Mouse (Mus musculus) liver, adult (tissue): ENCODE measurements around the gene Nmnat3.

Experiments
- GATA4 ChIP-seq: IDR thresholded peaks from 2 replicates; pipeline ENCODE4 v1.6.1; 2014; ENCODE audit warnings: mild to moderate bottlenecking, low read length; ENCODE audit not compliant: insufficient replicate concordance

Gene Nmnat3

DNA sequence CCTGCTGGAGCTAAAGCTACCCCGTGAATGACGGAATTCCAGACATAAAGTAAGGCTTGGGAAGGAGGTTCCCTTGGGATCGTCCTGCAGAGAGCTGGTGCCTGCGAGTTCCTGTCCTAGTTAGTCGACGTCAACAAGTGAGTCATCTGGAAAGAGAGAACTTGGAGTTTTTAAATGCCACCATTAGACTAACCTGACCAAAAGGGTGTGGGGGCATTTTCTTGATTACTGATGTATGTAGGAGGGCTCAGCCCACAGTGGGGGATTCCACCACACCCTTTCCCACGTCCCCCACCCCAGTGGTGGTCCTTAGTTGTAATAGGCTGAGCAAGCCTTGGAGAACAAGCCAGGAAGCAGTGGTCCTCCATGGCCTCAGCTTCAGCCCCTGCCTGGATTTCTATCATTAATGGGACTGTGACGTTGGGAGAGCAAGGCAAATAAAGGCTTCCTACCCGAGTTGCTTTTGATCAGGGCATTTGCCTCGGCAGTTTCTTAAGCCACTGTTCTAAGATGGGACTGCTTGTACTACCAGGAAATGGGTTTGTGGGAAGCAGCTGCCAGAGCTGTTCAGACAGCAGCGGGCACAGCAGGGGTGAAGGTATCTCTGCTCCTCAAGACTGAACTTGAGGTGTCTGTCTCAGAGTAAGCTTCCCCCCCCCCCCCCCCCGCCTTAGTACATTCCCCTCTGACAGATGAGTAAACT, 10.2 kb downstream of the Nmnat3 start:
- TF ChIP-seq GATA4: no peak

DNA sequence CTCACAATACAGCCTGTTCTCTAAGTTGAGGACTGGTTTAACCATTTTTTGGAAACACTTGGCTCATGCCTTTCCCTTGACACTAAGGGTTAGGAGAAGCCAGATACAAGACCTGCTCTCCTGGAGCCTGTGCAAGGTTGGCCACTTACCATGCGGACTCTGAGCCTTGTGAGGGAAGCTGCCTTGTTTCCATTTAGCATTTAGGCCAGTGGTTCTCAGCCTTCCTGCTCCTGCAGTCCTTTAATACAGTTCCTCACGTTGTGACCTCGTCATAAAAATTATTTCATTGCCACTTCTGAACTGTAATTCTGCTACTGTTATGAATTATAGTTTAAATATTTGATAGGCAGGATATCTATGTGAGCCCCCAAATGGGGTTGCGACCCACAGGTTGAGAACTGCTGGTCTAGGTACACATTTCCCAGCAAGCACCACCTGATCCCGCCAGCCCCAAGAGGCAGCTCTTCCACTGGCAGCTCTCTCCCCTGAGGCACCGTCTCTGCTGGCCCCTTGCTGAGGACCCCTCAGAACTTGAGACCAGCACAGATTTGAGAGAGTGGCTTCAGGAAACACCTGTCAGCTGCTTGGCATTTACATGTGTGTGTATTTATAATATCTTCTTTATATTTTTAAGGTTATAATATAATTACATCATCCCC, 10.8 kb downstream of the Nmnat3 start:
- TF ChIP-seq GATA4: no peak

DNA sequence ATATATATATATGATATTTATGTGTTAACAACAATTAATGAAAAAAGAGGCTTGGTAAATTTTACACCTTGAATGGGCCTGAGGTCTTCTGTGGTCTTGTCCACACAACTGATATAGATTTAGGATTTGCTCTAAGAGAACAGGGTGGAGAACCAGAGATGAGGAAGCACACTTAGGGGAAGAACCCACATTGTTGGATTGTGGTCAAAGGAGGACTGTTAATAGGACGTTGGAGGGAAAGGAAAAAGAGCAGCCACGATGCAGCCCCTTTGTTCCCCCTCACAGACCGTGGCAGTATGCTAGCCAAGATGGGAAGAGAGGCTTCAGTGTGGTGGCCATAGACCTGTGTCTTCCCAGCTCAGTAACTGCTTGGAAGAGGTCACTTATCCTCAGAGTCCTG, 11.5 kb downstream of the Nmnat3 start:
- TF ChIP-seq GATA4: no peak

DNA sequence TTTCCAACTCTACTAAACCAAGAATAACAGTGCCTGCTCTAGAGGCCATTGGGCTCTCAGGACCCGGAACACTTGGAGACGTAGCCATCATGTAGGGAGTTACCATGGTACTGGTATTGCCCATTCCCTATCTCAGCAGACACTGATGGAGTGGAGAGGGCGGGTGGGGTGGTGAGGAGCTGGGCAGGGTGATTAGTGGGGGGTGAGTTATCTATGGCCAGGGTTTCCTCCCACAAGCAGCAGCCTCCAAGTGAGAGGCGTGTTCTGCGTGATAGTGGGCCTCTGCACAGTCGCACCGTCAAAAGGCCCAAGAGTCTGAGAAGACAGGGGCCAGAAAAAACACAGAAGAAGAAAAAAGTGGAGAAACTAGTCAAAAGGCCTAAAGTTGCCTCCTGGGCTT, 12.0 kb downstream of the Nmnat3 start:
- TF ChIP-seq GATA4: no peak

DNA sequence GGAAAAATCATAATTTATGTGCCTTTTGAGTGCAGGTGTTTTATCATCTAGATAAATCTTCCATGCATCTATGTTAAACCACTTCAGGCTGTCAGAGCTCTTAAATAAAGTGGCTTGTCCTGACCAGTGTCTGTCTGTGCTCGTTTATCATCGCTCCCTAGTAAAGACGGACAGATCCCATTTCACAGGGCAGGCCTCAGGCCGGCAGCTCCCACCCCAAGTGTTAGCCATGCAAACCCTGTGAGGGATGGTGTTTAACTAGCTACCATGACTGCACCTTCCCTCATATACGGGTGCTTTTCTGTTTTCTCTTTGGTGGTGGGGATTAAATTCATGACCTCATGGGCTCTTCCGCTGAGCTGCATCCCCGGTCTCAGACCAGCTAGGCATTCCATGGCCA, 13.3 kb downstream of the Nmnat3 start:
- no peak for TF ChIP-seq GATA4

DNA sequence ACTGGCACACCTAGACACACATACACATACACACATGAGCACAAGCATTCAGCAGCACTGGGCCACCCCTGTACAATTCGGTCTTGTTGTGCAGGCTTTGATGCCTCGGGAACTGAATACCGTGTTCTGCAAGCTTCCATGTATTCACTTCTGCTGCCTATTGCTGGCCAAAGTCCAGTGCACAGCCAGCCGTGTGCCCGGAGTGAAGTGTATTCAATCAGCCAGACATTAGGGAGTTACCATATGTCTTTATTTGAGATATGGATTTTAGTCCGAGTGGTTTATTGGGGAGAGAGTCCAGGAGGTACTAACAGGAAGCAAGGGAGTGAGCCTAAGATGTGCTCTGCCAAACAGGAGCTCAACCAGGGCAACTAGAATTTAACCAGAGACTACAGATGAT, 19.8 kb downstream of the Nmnat3 start:
- no peak for TF ChIP-seq GATA4

DNA sequence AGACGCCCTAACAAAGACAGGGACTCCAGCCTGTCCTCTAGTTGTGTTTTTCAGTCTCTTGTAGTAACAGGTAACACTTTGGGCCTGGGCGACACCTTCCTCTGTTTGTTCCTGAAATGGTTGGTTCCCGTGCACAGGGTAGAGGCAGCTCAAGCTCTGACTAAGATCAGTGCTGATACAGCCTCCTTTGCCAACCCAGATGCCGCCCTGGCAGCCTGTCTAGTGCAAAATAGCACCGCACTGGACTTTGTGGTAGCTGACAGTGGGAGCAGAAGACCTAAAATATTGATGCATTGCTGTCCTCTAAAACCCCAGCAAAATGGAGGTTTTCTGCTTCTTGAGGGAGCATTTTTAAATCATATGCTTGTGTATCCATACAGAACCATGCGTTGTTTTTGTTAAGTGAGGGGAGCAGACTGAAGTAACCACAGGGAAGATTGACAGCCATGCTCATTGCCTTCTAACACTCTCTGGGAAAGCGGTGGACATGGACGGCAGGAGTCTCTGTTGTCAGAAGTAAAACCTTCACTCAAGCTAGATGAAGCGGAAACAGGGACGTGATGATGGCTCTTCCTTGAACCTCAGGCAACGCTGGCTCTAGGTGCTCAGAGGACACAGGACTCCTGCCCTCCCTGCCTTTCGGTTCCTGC, 24.2 kb downstream of the Nmnat3 start:
- no peak for TF ChIP-seq GATA4

DNA sequence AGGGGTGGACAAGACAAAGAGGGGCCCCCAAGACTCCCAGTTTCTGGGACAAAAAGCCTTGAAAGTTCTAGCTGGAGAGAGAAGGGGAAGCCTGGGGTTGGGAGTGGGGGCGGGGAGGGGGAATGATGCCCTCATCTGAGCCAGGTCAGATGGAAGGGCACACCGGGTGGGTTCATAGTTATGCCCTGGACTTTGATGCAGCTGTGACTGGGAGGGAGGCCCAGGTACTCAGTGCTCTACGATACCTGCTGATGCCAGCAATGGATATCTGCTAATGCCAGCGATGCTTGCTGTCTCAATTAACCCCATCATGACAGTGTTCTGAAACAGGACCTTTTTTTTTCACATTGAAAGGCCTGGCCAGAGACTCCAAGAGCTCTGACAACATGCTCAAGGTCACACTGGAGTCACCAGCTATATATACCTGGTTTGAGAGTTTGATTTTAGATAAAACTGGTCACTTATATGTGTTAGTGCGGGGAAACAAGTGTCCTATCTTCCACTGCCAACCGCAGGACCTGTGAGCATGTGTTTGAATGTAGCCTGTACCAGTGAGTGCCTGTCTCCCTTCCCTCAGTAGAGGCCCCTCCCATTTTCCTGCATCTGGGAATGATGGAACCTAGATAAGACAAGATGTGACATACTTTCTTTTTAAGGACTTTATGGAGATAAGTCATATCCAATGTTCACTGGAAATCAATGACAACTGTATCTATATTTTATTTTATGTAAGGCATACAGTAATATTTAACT, 25.6 kb downstream of the Nmnat3 start:
- TF ChIP-seq GATA4: no peak

DNA sequence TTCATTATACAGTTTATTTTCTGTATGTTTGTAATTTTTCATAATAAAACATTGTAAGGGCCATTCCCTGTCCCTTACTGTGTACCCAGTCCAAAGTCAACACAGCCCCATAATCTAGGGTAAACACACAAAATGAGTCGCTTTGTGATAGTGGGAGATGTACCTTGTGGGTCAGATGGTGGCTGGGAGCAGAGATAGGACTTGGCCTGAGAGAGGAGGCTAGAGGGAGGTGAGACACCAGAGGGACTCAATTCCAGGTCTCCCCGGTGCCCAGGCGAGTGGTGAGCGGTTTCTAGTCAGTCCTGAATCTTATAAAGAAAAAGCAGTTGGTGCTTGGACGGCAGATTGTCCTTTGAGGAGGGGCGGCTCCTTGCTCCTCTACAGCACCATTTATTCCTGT, 26.4 kb downstream of the Nmnat3 start:
- TF ChIP-seq GATA4: no peak

DNA sequence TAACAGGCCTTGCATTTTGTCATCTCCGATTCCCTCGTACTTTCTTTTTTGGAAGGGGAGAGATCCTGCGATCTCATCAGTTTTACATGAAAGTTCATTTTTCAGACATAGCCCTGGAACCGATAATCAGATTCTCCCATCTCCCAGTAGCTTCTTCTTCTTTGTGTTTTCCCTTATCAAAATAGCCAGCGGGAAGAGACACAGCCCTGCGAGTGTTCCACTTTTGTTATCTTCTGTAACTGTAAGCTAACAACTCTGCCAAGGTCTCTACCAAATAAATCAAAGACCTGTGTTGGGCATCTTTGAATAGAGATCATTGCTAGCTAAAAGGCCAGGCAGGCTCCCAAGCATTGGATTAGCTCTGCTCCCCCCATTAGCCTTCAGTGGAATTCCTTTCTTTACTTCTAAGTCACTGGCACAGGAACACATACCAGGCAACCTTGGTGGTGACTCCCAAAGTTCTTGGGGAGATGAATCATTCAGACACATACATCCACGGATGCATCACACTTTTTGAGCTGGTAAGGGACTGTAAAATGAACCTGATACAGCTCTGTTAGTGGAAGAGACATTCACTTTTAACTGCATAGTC, 26.9 kb downstream of the Nmnat3 start:
- no peak for TF ChIP-seq GATA4

DNA sequence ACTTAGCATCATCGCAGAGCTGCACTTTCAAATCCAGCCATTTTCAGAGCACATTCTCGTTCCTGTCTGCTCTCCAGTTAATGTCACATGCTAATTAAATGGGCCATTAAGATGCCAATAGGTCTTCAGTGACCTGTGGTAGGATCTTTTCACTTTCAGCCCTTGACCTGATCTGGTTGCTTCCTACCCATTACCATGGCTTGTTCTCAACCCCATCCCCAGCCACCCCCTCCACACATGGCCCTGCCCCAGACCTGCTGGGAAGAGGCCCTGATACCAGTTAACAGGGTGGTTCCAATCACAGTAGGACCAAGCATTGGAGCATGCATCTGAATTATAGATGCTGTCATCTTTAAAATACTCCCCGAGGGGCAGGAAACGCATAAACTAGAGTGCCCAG, 30.7 kb downstream of the Nmnat3 start:
- TF ChIP-seq GATA4: no peak

DNA sequence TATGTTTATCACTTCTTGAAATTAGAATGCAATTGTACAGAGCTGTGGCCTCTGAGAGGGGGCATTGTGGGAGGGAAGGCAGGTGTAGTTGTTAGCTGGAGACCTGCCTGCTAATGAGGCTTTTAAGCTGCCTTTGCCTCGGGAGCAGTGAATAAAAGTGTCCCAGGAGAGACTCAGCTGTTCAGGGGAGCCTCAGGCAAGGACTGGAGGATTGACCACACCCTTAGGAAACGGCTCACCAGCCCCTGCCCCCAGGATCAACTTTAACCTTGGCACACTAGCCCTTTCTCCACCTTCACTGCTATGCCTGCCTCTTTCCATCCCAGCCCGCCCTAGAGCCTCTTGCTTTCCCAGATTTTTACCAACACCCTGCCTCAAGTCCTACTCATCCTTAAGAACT, 31.6 kb downstream of the Nmnat3 start:
- no peak for TF ChIP-seq GATA4

DNA sequence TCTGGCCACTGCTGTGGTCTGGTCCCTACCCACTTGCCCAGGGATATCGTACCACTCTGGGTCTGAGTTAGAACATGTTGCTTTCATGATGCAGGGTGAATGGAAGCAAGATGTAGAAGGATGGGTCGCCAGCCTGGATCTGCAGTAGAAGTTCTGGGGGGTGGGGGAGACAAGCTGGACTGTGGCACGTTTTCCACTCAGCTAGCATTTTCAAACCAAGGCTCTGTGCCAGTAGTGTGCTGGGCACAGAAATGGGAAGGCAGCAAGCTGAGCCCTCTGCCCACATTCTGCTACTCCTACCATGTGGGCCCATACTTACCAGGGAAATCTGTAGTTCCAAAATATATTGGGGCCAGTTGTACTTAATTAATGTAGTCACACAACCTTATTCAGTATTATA, 33.5 kb downstream of the Nmnat3 start:
- no peak for TF ChIP-seq GATA4

DNA sequence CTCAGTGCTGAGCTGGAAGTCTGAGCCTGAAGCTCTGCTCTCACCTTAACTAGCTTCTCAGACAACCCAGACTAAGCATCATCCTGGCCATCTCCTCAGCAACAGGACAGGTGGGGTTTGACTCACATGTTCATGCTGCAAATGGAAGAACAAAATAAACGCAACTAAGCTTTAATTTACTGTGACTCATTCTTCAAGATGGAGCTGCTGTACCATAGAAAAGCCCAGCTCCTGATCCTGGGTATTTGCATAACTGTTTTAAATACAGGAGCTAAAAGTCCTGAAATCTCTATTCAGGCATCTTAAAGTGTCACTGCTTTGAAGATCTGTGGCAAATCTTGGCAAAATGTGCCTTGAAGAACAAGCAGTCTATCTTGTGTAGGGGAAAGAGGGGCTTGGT, 38.9 kb downstream of the Nmnat3 start:
- no peak for TF ChIP-seq GATA4

DNA sequence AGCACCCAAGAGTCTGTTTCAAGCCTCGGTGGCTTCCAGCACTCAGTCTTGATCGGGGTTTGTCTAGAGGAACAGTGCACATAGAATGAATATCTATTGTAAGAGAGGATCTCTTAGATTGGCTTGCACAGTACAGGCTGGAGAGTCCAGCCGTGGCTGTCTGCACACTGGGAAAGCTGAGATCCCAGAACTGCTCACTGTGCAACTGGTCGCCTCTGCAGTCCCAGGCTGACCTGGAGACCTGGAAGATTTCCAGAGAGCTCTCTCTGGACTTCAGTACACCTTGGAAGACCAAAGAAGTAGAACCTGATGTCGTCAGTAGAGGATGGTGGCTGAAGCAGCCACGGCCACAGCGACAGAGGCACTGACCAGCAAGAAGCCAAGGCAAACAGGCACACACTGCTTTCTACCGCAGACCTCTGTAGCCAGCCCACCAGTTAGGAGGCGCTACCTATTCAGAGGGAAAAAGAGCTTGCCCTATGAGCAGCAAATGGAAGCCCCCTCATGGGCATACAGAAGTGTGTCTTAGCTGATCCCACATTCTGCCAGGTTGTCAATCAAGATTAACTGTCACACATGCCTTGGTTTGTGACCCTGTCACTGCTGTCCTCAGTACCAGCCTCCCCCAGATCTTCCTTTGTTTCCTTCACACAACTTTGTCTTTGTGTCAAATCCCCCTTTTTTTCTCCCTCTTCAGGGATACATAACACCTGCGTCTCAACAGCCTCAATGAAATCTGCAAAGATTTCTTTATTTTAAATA, 41.4 kb downstream of the Nmnat3 start:
- TF ChIP-seq GATA4: no peak
